In the genomic region with DNA sequence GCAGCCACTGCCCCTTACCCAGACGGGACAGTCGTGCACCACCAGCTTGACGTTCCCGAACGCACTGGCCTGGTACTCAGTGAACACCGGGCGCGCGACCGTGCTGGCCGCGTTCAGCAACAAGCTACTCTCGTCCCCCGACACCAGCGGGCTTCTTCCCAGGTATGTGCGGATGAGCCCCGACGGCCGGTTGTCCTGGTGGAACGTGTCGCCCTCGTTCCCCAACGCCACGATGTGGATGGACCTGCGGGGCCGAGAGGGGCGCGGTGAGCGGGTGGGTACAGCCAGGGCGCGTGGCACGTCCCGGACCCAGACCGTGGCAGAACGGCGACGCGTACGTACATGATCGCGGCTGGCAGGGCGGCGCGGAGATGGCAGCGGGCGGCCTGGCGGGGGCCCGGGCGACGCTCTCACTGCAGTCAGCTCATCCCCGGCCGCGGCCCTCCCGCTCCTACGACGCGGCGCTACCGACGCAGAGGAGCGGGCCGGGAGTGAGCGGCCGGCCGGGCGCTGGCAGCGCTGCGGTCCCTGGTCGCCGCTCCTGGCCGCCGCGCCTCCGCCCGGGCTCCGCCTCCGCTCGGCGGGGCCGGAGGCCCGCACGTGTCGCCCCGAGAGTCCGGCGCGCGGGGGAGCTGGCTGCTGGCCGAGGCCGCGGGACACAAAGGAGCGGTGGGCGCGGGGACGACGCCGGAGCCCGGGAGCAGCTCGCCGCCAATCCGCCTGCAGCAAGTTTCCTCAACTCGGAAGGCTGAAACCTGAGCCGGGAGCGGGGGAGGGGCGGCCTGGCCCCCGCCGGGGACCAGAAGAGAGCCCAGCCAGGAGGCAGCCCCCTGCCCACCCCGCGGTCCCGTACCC, we compare ENCODE assay signal across 8 mouse cellular contexts. TPM values are rescaled to one million over a fixed set of nuclear protein-coding genes. Genes with fewer than 3 reads are reported as not detected.
DNase-seq lines count a peak whose midpoint lies in the region; ATAC-seq and TF ChIP-seq lines count a peak whose summit lies in the region.

A gene (minus strand): TSS at position 737 of the 855 bp plus-strand sequence.

- peaks cover 6% of the 10 kb centered on the region for H3K4me1 ChIP-seq in E14TG2a.4 (replicated peaks; ENCODE audit: low read depth, low read length)
- H3K4me1 ChIP-seq in forebrain, embryonic 12.5 days: peaks cover 17% of the 10 kb centered on the region
- peaks cover 13% of the 10 kb centered on the region for H3K4me1 ChIP-seq in heart, embryonic 15.5 days (replicated peaks)
- H3K4me1 ChIP-seq in liver, embryonic 12.5 days: peaks cover 6% of the 10 kb centered on the region
- no peaks in the 10 kb centered on the region for H3K4me1 ChIP-seq in stomach, postnatal 0 days (replicated peaks; ENCODE audit: control insufficient read depth, insufficient read depth)

- H3K27ac ChIP-seq in forebrain, embryonic 12.5 days: peak within 1 kb of the TSS; percentile 99
- peak within 1 kb of the TSS; percentile 99 for H3K27ac ChIP-seq in heart, embryonic 15.5 days
- H3K27ac ChIP-seq in liver, embryonic 12.5 days: peak within 1 kb of the TSS; percentile 71
- H3K27ac ChIP-seq in stomach, postnatal 0 days (replicated peaks): peak within 1 kb of the TSS; percentile 97

- no peaks in the 10 kb centered on the region for H3K36me3 ChIP-seq in E14TG2a.4 (ENCODE audit: insufficient read depth, low read length)
- H3K36me3 ChIP-seq in forebrain, embryonic 12.5 days (replicated peaks): peaks cover 6% of the 10 kb centered on the region
- H3K36me3 ChIP-seq in heart, embryonic 15.5 days: peaks cover 2% of the 10 kb centered on the region; the same call in 1 of the 2 replicates
- no peaks in the 10 kb centered on the region; the same call in 1 of the 2 replicates for H3K36me3 ChIP-seq in liver, embryonic 12.5 days
- no peaks in the 10 kb centered on the region for H3K36me3 ChIP-seq in stomach, postnatal 0 days (ENCODE audit: control insufficient read depth, insufficient read depth, low read length)

- TF ChIP-seq EP300 in stomach, postnatal 0 days (optimal IDR thresholded peaks at IDR 0.05): no peak

- TF ChIP-seq CTCF in E14TG2a.4 (conservative IDR thresholded peaks at IDR 0.05; ENCODE audit: low read length): no peak
- no peak; the same call in 1 of the 2 replicates for TF ChIP-seq CTCF in stomach, postnatal 0 days (IDR thresholded peaks at IDR 0.05; ENCODE audit: low read depth)

- peaks cover 11% of the 10 kb centered on the region for H3K27me3 ChIP-seq in E14TG2a.4 (ENCODE audit: insufficient read depth, low read length)
- H3K27me3 ChIP-seq in forebrain, embryonic 12.5 days: no peaks in the 10 kb centered on the region
- H3K27me3 ChIP-seq in heart, embryonic 15.5 days: no peaks in the 10 kb centered on the region
- peaks cover 14% of the 10 kb centered on the region for H3K27me3 ChIP-seq in liver, embryonic 12.5 days (replicated peaks)
- H3K27me3 ChIP-seq in stomach, postnatal 0 days (ENCODE audit: control insufficient read depth, insufficient read depth, low read length): no peaks in the 10 kb centered on the region

- under 1% methylated on average over 89 of the region's 110 CpGs for WGBS in forebrain, embryonic 12.5 days
- WGBS in heart, embryonic 15.5 days: under 1% methylated on average over 79 of the region's 110 CpGs
- WGBS in liver, embryonic 12.5 days (ENCODE audit: insufficient replicate concordance): under 1% methylated on average over 108 of the region's 110 CpGs
- under 1% methylated on average over 106 of the region's 110 CpGs for WGBS in stomach, postnatal 0 days

- H3K9ac ChIP-seq in forebrain, embryonic 12.5 days: peak within 1 kb of the TSS; percentile 93
- peak within 1 kb of the TSS; percentile 93 for H3K9ac ChIP-seq in heart, embryonic 15.5 days
- peak within 1 kb of the TSS; percentile 69 for H3K9ac ChIP-seq in liver, embryonic 12.5 days
- peak within 1 kb of the TSS; percentile 92 for H3K9ac ChIP-seq in stomach, postnatal 0 days (ENCODE audit: low read length)

- H3K4me3 ChIP-seq in E14TG2a.4 (replicated peaks; ENCODE audit: low read length): peak within 1 kb of the TSS; percentile 90
- H3K4me3 ChIP-seq in forebrain, embryonic 12.5 days (replicated peaks): peak within 1 kb of the TSS; percentile 74
- H3K4me3 ChIP-seq in heart, embryonic 15.5 days: peak within 1 kb of the TSS; percentile 88
- peak within 1 kb of the TSS; percentile 69 for H3K4me3 ChIP-seq in liver, embryonic 12.5 days
- H3K4me3 ChIP-seq in stomach, postnatal 0 days (ENCODE audit: low read depth, low read length): peak within 1 kb of the TSS; percentile 90

- peak; percentile 30 for DNase-seq in c-Kit-positive CD71-negative TER-119-negative erythroid progenitor cells, embryonic 14.5 days (ENCODE audit: low read depth)
- DNase-seq in kidney, postnatal 10 days: peak; percentile 93
- peak; percentile 96 for DNase-seq in neural tube, embryonic 10.5 days (ENCODE audit: extremely low spot score, low spot score)
- DNase-seq in stomach, postnatal 0 days (ENCODE audit: low spot score): peak; percentile 85

- no peaks in the 10 kb centered on the region for H3K9me3 ChIP-seq in E14TG2a.4 (ENCODE audit: low read length)
- no peaks in the 10 kb centered on the region for H3K9me3 ChIP-seq in forebrain, embryonic 12.5 days
- H3K9me3 ChIP-seq in heart, embryonic 15.5 days (replicated peaks): no peaks in the 10 kb centered on the region
- no peaks in the 10 kb centered on the region for H3K9me3 ChIP-seq in liver, embryonic 12.5 days (replicated peaks)
- H3K9me3 ChIP-seq in stomach, postnatal 0 days (ENCODE audit: control insufficient read depth, low read length): no peaks in the 10 kb centered on the region

- peak within 1 kb of the TSS; percentile 72 for H3K4me2 ChIP-seq in forebrain, embryonic 12.5 days
- peak within 1 kb of the TSS; percentile 71 for H3K4me2 ChIP-seq in heart, embryonic 15.5 days
- H3K4me2 ChIP-seq in liver, embryonic 12.5 days: peak within 1 kb of the TSS; percentile 90
- H3K4me2 ChIP-seq in stomach, postnatal 0 days (replicated peaks; ENCODE audit: low read depth): peak within 1 kb of the TSS; percentile 84

- ATAC-seq in forebrain, embryonic 12.5 days (ENCODE audit: low FRiP score): peak; percentile 93
- peak; percentile 89 for ATAC-seq in heart, embryonic 15.5 days (replicated peaks; ENCODE audit: insufficient number of reproducible peaks, insufficient read depth, low FRiP score, low read depth)
- ATAC-seq in liver, embryonic 12.5 days: peak; percentile 78
- ATAC-seq in stomach, postnatal 0 days (ENCODE audit: low FRiP score, low TSS enrichment): peak; percentile 89

RNA-seq across cellular contexts. Expression of the gene that starts here (rescaled TPM):
- 59.2 and 60.5 TPM in 2 replicates for polyA plus RNA-seq in forebrain, embryonic 12.5 days (2016; fragmentation: Nextera tagmentation; extraction: Ambion mirVana)
- 19.7 and 21.6 TPM in 2 replicates for polyA plus RNA-seq in heart, embryonic 15.5 days (2015; fragmentation: Nextera tagmentation; extraction: Ambion mirVana)
- polyA plus RNA-seq in liver, embryonic 12.5 days (2016; fragmentation: Nextera tagmentation; extraction: Ambion mirVana): 9.7 and 9.8 TPM in 2 replicates
- 9.1 and 10.0 TPM in 2 replicates for polyA plus RNA-seq in stomach, postnatal 0 days (2015; fragmentation: Nextera tagmentation; extraction: Ambion mirVana)

Comparison
In these comparisons a context has a peak if more than half of its experiments do, and no peak if none do; other contexts are left out.
1. Peak in every context shown above with its lines: DNase-seq, ATAC-seq, H3K4me3 ChIP-seq and H3K27ac ChIP-seq.
2. DNase-seq: peak in every context shown above with its lines; median percentile 96 in neural tube, embryonic 10.5 days; 93 in kidney, postnatal 10 days; 85 in stomach, postnatal 0 days; 30 in c-Kit-positive CD71-negative TER-119-negative erythroid progenitor cells, embryonic 14.5 days.